In the genomic region with DNA sequence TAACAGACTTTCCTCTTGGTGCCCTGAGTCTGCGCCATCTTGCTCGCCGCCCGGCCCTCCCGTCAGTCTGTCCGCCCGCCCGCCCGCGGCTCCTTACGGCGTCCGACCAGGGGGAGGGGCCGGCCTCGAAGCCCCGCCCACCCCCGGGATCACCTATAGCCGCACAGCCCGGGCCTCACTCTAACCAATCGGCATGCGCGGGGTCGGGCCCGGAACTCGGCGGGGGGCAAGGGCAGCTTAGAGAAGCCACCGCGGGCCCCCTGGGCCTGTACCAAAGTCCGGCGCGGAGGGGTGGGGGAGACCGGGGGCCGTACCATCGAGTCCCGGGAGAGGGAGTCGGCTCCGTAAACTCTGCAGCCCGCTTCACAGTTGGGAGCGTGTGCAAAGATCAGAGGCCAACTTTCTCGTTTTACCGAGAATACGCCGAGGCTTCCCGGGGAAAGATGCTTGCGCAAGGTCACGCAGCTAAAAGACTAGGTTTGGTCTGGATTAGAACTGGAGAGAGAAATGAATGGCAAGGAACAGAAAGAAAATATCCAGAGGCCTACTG, we compare ENCODE assay signal across 8 mouse cellular contexts. TPM values are rescaled to one million over a fixed set of nuclear protein-coding genes. Genes with fewer than 3 reads are reported as not detected.
A peak's percentile ranks its signal among the peaks of the same experiment; 100 is the strongest.
DNase-seq lines count a peak whose midpoint lies in the region; ATAC-seq lines count a peak whose summit lies in the region.

Gene Hdac1 (minus strand): TSS at position 122 of the 550 bp plus-strand sequence.

- ATAC-seq in inflammation-experienced regulatory T-cells, adult 6 months = peak; percentile 91
- peak; percentile 96 for ATAC-seq in megakaryocyte-erythroid progenitor cell, adult 5-6 weeks (replicated peaks; ENCODE audit: low FRiP score, low TSS enrichment, poor library complexity, severe bottlenecking)

- DNase-seq in adrenal gland, adult (ENCODE audit: inconsistent age in 2 of 2, low spot score in 1 of 2) = peak; percentile 98 to 99
- DNase-seq in embryo, embryonic 10.5 days (ENCODE audit: low spot score) = peak; percentile 99
- peak; percentile 99 for DNase-seq in gastrocnemius, postnatal 14 days
- peak; percentile 96 to 99 for DNase-seq in left cerebral cortex, postnatal 10 days (ENCODE audit: extremely low spot score in 1 of 2, low spot score in 2 of 2)
- peak; percentile 96 for DNase-seq in right cerebral cortex, postnatal 25 days
- DNase-seq in urinary bladder, postnatal 4 days (ENCODE audit: low spot score in 2 of 2) = peak; percentile 98

- intact Hi-C loops in gastrocnemius, postnatal 14 days (cut with DNase I; ENCODE audit: low total_unique reads) = loop anchor here (10.0 kb wide), 1 partner anchor 72 kb away; the partner anchor contains the start of genes Dcdc2b and Iqcc
- intact Hi-C loops in left cerebral cortex, postnatal 10 days (cut with DNase I) = no loop called here

RNA-seq across cellular contexts. Expression of gene Hdac1, which starts in this region (rescaled TPM):
- total RNA-seq in gastrocnemius, postnatal 14 days (2021) = 10 to 100 TPM; 14.9 to 16.9 TPM
- polyA plus RNA-seq in inflammation-experienced regulatory T-cells, adult 6 months (2017; shearing (Covaris generic)) = 100 to 1,000 TPM; 256 to 267 (median 261) TPM
- 10 to 100 TPM; 29.4 to 33.0 TPM for total RNA-seq in left cerebral cortex, postnatal 10 days (2021)
- 136 and 147 TPM in 2 replicates for total RNA-seq in megakaryocyte-erythroid progenitor cell, adult 5-6 weeks (2014; fragmentation: Nextera tagmentation)
- total RNA-seq in megakaryocyte-erythroid progenitor cell, adult 5-6 weeks (2017) = 72.7 and 76.2 TPM in 2 replicates

Comparison
In these comparisons a context has a peak if more than half of its experiments do, and no peak if none do; other contexts are left out.
1. Peak in every context shown above with its lines: DNase-seq and ATAC-seq.